Mouse (Mus musculus): ENCODE data around the gene Gm21118. TPM values are rescaled to one million over a fixed set of nuclear protein-coding genes. Genes with fewer than 3 reads are reported as not detected.
"Not testable (repeated sequence)": the region's sequence is repeated elsewhere in the genome, so short reads cannot be mapped to it uniquely, and the experiment has no call there.

Gene Gm21118
- not detected in 2 replicates for polyA plus RNA-seq (2016; fragmentation: Nextera tagmentation; extraction: Ambion mirVana)

GRCm38 (mm10) chrY:70273542-70273941 is at the start of gene Gm21118:
Gene Gm21118, minus strand, starts transcription at chrY:70273642.
- WGBS = no CpG with 5 or more reads among the region's 4 CpGs
- not testable (repeated sequence) for H3K36me3 ChIP-seq; ATAC-seq (ENCODE audit: insufficient number of reproducible peaks, insufficient read depth, low FRiP score, low TSS enrichment, low read depth); H3K27me3 ChIP-seq; H3K4me2 ChIP-seq; H3K27ac ChIP-seq; H3K4me3 ChIP-seq (replicated peaks); H3K4me1 ChIP-seq (replicated peaks); H3K9me3 ChIP-seq; H3K9ac ChIP-seq (replicated peaks)

DNA sequence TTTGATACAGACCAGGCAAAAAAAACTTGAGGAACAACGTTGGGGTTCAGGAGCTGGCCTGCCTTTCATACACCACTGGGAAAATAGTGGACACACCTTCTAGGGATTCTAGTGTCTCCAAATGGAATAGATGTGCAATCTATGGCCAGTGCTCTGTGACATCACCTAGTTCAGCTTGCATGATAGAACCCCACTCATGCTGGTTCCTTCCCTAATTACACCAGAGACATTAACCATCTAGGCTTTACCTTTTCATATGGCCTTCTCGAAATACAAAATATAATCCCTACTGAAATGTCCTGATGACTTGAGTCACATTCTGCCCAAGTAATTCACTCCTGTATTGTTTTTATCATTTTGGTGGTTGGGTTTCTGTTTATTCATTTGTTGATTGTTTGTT is 29.7 kb upstream of the Gm21118 start, which contains the start of the genes Gm29423 and Gm29644:
Gm29423 (minus strand) TSS at position 101 of the 400 bp plus-strand sequence.
Gm29644 (minus strand) TSS at position 157 of the 400 bp plus-strand sequence.
- ATAC-seq (ENCODE audit: insufficient number of reproducible peaks, insufficient read depth, low FRiP score, low TSS enrichment, low read depth); H3K4me1 ChIP-seq (replicated peaks); H3K4me2 ChIP-seq; H3K36me3 ChIP-seq; H3K9me3 ChIP-seq; H3K27me3 ChIP-seq; H3K27ac ChIP-seq; H3K9ac ChIP-seq (replicated peaks); H3K4me3 ChIP-seq (replicated peaks): not testable (repeated sequence)
- no CpG with 5 or more reads among the region's 2 CpGs for WGBS

Other genes starting within 250 kb of the Gm21118 start
- gene Gm29423, start 29.6 kb upstream of the Gm21118 start, polyA plus RNA-seq (2016; fragmentation: Nextera tagmentation; extraction: Ambion mirVana) = not detected in 2 replicates
- gene Gm29644, start 29.7 kb upstream of the Gm21118 start, polyA plus RNA-seq (2016; fragmentation: Nextera tagmentation; extraction: Ambion mirVana) = not detected in 2 replicates
- not detected in 2 replicates for gene Gm20888, start 168.2 kb upstream of the Gm21118 start, polyA plus RNA-seq (2016; fragmentation: Nextera tagmentation; extraction: Ambion mirVana)